Mouse (Mus musculus) forebrain, embryonic 16.5 days (tissue): Measurements from ENCODE around the gene Slc12a6. TPM values are rescaled to one million over a fixed set of nuclear protein-coding genes. Genes with fewer than 3 reads are reported as not detected.
A peak's percentile ranks its signal among the peaks of the same experiment; 100 is the strongest.

Experiments
- ATAC-seq: fragments of 200-750 bp; cut with Nextera tagmentation; 2 replicates; pipeline ENCODE4 v1.8.0; 2017; ENCODE audit warnings: mild to moderate bottlenecking, moderate library complexity
- H3K27ac ChIP-seq: fragments of 300-500 bp; sonication (generic); 2 replicates; pipeline ENCODE4 v1.5.1; 2014; ENCODE audit warnings: low read length, control low read depth
- H3K27me3 ChIP-seq: fragments of 300-500 bp; sonication (generic); replicated peaks from 2 replicates; pipeline ENCODE4 v1.6.1; 2014; ENCODE audit warnings: low read length; ENCODE audit not compliant: control insufficient read depth, insufficient read depth
- H3K36me3 ChIP-seq: fragments of 300-500 bp; sonication (generic); 2 replicates; pipeline ENCODE4 v1.6.1; 2014; ENCODE audit not compliant: control insufficient read depth, insufficient read depth
- H3K4me1 ChIP-seq: fragments of 300-500 bp; sonication (generic); replicated peaks from 2 replicates; pipeline ENCODE4 v1.6.1; 2014; ENCODE audit warnings: low read length; ENCODE audit not compliant: control insufficient read depth, insufficient read depth
- H3K4me2 ChIP-seq: fragments of 300-500 bp; sonication (generic); 2 replicates; pipeline ENCODE4 v1.6.1; 2014; ENCODE audit warnings: mild to moderate bottlenecking, low read length, control low read depth
- H3K4me3 ChIP-seq: fragments of 300-500 bp; sonication (generic); replicated peaks from 2 replicates; pipeline ENCODE4 v1.5.1; 2014; ENCODE audit warnings: mild to moderate bottlenecking, low read length, control low read depth
- H3K9ac ChIP-seq: fragments of 300-500 bp; sonication (generic); replicated peaks from 2 replicates; pipeline ENCODE4 v1.6.1; 2014; ENCODE audit warnings: low read depth, low read length, control low read depth
- H3K9me3 ChIP-seq: fragments of 300-500 bp; sonication (generic); 2 replicates; pipeline ENCODE4 v1.6.1; 2016; ENCODE audit warnings: low read length; ENCODE audit not compliant: control insufficient read depth
- WGBS: fragments of 180-500 bp; shearing (Covaris S2); extraction: QIAGEN DNeasy Blood & Tissue Kit; methylation state at CpG from one replicate; pipeline ENCODE4 v1.1.7; 2014; 5-methylcytosine and 5-hydroxymethylcytosine counted together
- polyA plus RNA-seq: library from polyadenylated mRNA; unstranded; fragments of >200 nt; fragmentation: Nextera tagmentation; extraction: Ambion mirVana; gene quantifications from 2 replicates; pipeline ENCODE4 v1.2.1, GENCODE M21; 2015

Gene Slc12a6
- polyA plus RNA-seq, 1 experiment from 2014 or later: 20.1 TPM

GRCm38 (mm10) chr2:112239212-112239934 is 26.3 kb upstream of the Slc12a6 start, which contains the start of gene Lpcat4:
Lpcat4 (plus strand) TSS chr2:112239468.
- H3K27ac ChIP-seq: peak within 1 kb of the TSS; percentile 95
- under 1% methylated on average over 80 of the region's 94 CpGs for WGBS
- no peaks in the 10 kb centered on the region for H3K27me3 ChIP-seq
- peaks cover 13% of the 10 kb centered on the region for H3K4me1 ChIP-seq
- peak; percentile 91 for ATAC-seq
- peak within 1 kb of the TSS; percentile 90 for H3K4me2 ChIP-seq
- peaks cover 3% of the 10 kb centered on the region; the same call in 1 of the 2 replicates for H3K36me3 ChIP-seq
- H3K9me3 ChIP-seq: no peaks in the 10 kb centered on the region
- peak within 1 kb of the TSS; percentile 95 for H3K4me3 ChIP-seq
- peak within 1 kb of the TSS; percentile 94 for H3K9ac ChIP-seq

GRCm38 (mm10) chr2:112239935-112240721 is 25.5 kb upstream of the Slc12a6 start:
- peak; percentile 49 for ATAC-seq
- peaks cover 13% of the 10 kb centered on the region for H3K4me1 ChIP-seq
- peak overlapping the region; percentile 90 for H3K4me2 ChIP-seq
- no peaks in the 10 kb centered on the region for H3K27me3 ChIP-seq
- peak overlapping the region; percentile 95 for H3K4me3 ChIP-seq
- peak overlapping the region; percentile 94 for H3K9ac ChIP-seq
- under 1% methylated on average over 26 of the region's 28 CpGs for WGBS
- H3K9me3 ChIP-seq: no peaks in the 10 kb centered on the region
- peak overlapping the region; percentile 95 for H3K27ac ChIP-seq
- H3K36me3 ChIP-seq: peaks cover 3% of the 10 kb centered on the region; the same call in 1 of the 2 replicates

GRCm38 (mm10) chr2:112241787-112242186 is 23.8 kb upstream of the Slc12a6 start:
- Histone ChIP-seq H3K4me2 (no peak overlapping the region), H3K36me3 (peaks cover 3% of the 10 kb centered on the region; the same call in 1 of the 2 replicates), H3K9ac (no peak overlapping the region), H3K27me3 (no peaks in the 10 kb centered on the region), H3K27ac (no peak overlapping the region), H3K4me1 (peaks cover 13% of the 10 kb centered on the region), H3K4me3 (no peak overlapping the region), H3K9me3 (no peaks in the 10 kb centered on the region)
- WGBS: 85% methylated on average over 14 of the region's 14 CpGs
- ATAC-seq: no peak

GRCm38 (mm10) chr2:112245307-112245706 is 20.3 kb upstream of the Slc12a6 start:
- H3K4me3 ChIP-seq: no peak overlapping the region
- no peak overlapping the region for H3K9ac ChIP-seq
- no peaks in the 10 kb centered on the region for H3K27me3 ChIP-seq
- no peaks in the 10 kb centered on the region for H3K9me3 ChIP-seq
- peaks cover 7% of the 10 kb centered on the region for H3K4me1 ChIP-seq
- peaks cover 3% of the 10 kb centered on the region; the same call in 1 of the 2 replicates for H3K36me3 ChIP-seq
- no peak overlapping the region for H3K27ac ChIP-seq
- H3K4me2 ChIP-seq: no peak overlapping the region
- no peak for ATAC-seq
- 94% methylated on average over 5 of the region's 5 CpGs for WGBS

GRCm38 (mm10) chr2:112246193-112246592 is 19.4 kb upstream of the Slc12a6 start:
- H3K9ac ChIP-seq: no peak overlapping the region
- H3K4me3 ChIP-seq: no peak overlapping the region
- 98% methylated on average over 6 of the region's 6 CpGs for WGBS
- ATAC-seq: no peak
- H3K4me1 ChIP-seq: no peaks in the 10 kb centered on the region
- H3K27ac ChIP-seq: no peak overlapping the region
- H3K27me3 ChIP-seq: no peaks in the 10 kb centered on the region
- H3K9me3 ChIP-seq: no peaks in the 10 kb centered on the region
- H3K36me3 ChIP-seq: peaks cover 3% of the 10 kb centered on the region; the same call in 1 of the 2 replicates
- no peak overlapping the region for H3K4me2 ChIP-seq

GRCm38 (mm10) chr2:112247323-112247722 is 18.3 kb upstream of the Slc12a6 start:
- ATAC-seq: no peak
- Histone ChIP-seq H3K9ac (no peak overlapping the region), H3K4me3 (no peak overlapping the region), H3K36me3 (peaks cover 3% of the 10 kb centered on the region; the same call in 1 of the 2 replicates), H3K4me1 (no peaks in the 10 kb centered on the region), H3K27me3 (no peaks in the 10 kb centered on the region), H3K9me3 (no peaks in the 10 kb centered on the region), H3K27ac (no peak overlapping the region), H3K4me2 (no peak overlapping the region)
- 90% methylated on average over 10 of the region's 10 CpGs for WGBS

GRCm38 (mm10) chr2:112249780-112250453 is 15.7 kb upstream of the Slc12a6 start:
- WGBS: 92% methylated on average over 10 of the region's 10 CpGs
- Histone ChIP-seq H3K4me1 (no peaks in the 10 kb centered on the region), H3K27me3 (no peaks in the 10 kb centered on the region), H3K4me2 (no peak overlapping the region), H3K9ac (no peak overlapping the region), H3K36me3 (no peaks in the 10 kb centered on the region), H3K27ac (no peak overlapping the region), H3K9me3 (no peaks in the 10 kb centered on the region), H3K4me3 (no peak overlapping the region)
- no peak for ATAC-seq

- WGBS: 68% methylated on average over 7 of the region's 7 CpGs
- ATAC-seq: no peak
- Histone ChIP-seq H3K9me3 (no peaks in the 10 kb centered on the region), H3K36me3 (no peaks in the 10 kb centered on the region), H3K4me3 (no peak overlapping the region), H3K4me1 (no peaks in the 10 kb centered on the region), H3K27ac (no peak overlapping the region), H3K4me2 (no peak overlapping the region), H3K9ac (no peak overlapping the region), H3K27me3 (no peaks in the 10 kb centered on the region)
These were observed 10.7 kb upstream of the Slc12a6 start for GRCm38 (mm10) chr2:112254675-112255515.
